Mouse (Mus musculus) left cerebral cortex, postnatal 4 days (tissue): ENCODE measurements at regions not wholly inside any gene's neighbourhood (a gene's known extent, or its start where the extent isn't known, plus 50 kb on each side); places are given as distances from the start of the nearest gene placed in this dataset.

ENCODE experiments used
- DNase-seq: peaks from one replicate; pipeline ENCODE4 v3.0.0-alpha.2; 2022
- intact Hi-C: fragments of 180-260 bp; cut with DNase I; formaldehyde crosslinking; loops from one replicate; pipeline ENCODE4 v1.15.1; 2025

- DNase-seq, result no peak
- intact Hi-C loops, result no loop called here
Measured at GRCm38 (mm10) chr8:112219656-112220055, 204.8 kb upstream of the Gm6793 start.

- intact Hi-C loops, result no loop called here
- DNase-seq, result no peak
Measured at GRCm38 (mm10) chr8:112212170-112212569, 197.3 kb upstream of the Gm6793 start.

GRCm38 (mm10) chr8:112196423-112196822 lies 181.6 kb upstream of the Gm6793 start:
- no peak for DNase-seq
- intact Hi-C loops, result no loop called here

GRCm38 (mm10) chr8:112195880-112196279 lies 181.0 kb upstream of the Gm6793 start:
- DNase-seq, result no peak
- intact Hi-C loops, result no loop called here

GRCm38 (mm10) chr8:112191846-112192245 lies 177.0 kb upstream of the Gm6793 start:
- intact Hi-C loops, result no loop called here
- DNase-seq, result peak; percentile 21

- no peak for DNase-seq
- intact Hi-C loops, result no loop called here
Measured at GRCm38 (mm10) chr8:112189698-112190097, 174.9 kb upstream of the Gm6793 start.

- intact Hi-C loops, result no loop called here
- DNase-seq, result no peak
Measured at GRCm38 (mm10) chr8:112170184-112170583, 155.3 kb upstream of the Gm6793 start.

GRCm38 (mm10) chr8:112156656-112157055 lies 141.8 kb upstream of the Gm6793 start:
- peak; percentile 16 for DNase-seq
- intact Hi-C loops, result no loop called here

GRCm38 (mm10) chr8:112138924-112139323 lies 124.1 kb upstream of the Gm6793 start:
- DNase-seq, result peak; percentile 47
- intact Hi-C loops, result no loop called here

GRCm38 (mm10) chr8:112130196-112130595 lies 115.4 kb upstream of the Gm6793 start:
- DNase-seq, result no peak
- intact Hi-C loops, result no loop called here

- DNase-seq, result peak; percentile 39
- intact Hi-C loops, result no loop called here
Measured at GRCm38 (mm10) chr8:112128833-112129518, 114.1 kb upstream of the Gm6793 start.

- intact Hi-C loops, result no loop called here
- no peak for DNase-seq
Measured at GRCm38 (mm10) chr8:112111950-112112349, 97.1 kb upstream of the Gm6793 start.

- peak; percentile 86 for DNase-seq
- intact Hi-C loops, result no loop called here
Measured at GRCm38 (mm10) chr8:112097883-112098635, 83.2 kb upstream of the Gm6793 start.

GRCm38 (mm10) chr8:112094881-112095280 lies 80.0 kb upstream of the Gm6793 start:
- intact Hi-C loops, result no loop called here
- DNase-seq, result no peak

GRCm38 (mm10) chr8:112093554-112093953 lies 78.7 kb upstream of the Gm6793 start:
- intact Hi-C loops, result no loop called here
- peak; percentile 8 for DNase-seq

GRCm38 (mm10) chr8:112092831-112093230 lies 78.0 kb upstream of the Gm6793 start:
- intact Hi-C loops, result no loop called here
- no peak for DNase-seq

- no peak for DNase-seq
- intact Hi-C loops, result no loop called here
Measured at GRCm38 (mm10) chr8:112078621-112079020, 63.8 kb upstream of the Gm6793 start.

- no peak for DNase-seq
- intact Hi-C loops, result no loop called here
Measured at GRCm38 (mm10) chr8:112072205-112072604, 57.4 kb upstream of the Gm6793 start.

- no peak for DNase-seq
- intact Hi-C loops, result no loop called here
Measured at GRCm38 (mm10) chr8:112070251-112070650, 55.4 kb upstream of the Gm6793 start.
